Mouse (Mus musculus) cerebellum, adult 8-10 months (tissue): Measurements from ENCODE around the gene Otop3.

Experiments
- DNase-seq: peaks from one replicate; pipeline ENCODE4 v3.0.0; 2022

Gene Otop3

DNA sequence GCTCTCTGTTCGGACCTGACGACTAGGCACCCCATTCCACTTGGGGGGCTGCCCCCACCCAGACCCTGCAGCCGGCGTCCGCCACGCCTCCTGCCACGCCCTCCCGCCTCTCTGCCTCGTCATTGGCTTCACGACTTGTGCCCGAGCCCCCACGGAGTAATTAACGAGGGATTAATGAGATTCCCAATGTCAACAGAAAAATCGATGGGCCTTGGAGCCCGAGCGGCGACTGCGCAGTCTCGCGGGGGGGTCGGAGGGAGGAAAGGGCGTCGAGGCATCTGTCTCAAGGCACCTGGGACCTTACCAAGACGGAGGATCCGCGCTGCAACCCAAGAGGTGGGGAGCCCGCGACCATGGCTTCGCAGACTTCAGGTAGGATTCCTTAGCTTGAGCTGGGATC lies at the start of gene Otop3:
TSS of gene Otop3 (plus strand) at position 201 of the 400 bp plus-strand sequence.
- no peak for DNase-seq

DNA sequence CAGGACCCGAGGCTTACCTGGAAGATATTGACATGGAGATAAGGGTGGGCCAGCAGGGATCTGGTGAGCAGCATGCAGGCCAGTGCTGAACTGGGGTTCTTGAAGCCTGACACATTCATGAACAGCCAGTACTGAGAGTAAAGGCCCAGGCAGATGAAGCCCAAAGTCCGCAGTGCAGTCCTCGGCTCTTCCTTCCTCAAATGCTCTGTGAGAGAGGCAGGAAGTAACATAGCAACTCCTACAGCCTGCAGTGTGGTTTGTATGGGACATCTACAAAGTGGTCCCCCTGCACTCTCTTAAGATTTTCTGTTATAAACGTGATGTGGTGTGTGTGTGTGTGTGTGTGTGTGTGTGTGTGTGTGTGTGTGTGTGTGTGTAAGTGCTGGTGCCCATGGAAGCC lies 49.2 kb upstream of the Otop3 start:
- no peak for DNase-seq

DNA sequence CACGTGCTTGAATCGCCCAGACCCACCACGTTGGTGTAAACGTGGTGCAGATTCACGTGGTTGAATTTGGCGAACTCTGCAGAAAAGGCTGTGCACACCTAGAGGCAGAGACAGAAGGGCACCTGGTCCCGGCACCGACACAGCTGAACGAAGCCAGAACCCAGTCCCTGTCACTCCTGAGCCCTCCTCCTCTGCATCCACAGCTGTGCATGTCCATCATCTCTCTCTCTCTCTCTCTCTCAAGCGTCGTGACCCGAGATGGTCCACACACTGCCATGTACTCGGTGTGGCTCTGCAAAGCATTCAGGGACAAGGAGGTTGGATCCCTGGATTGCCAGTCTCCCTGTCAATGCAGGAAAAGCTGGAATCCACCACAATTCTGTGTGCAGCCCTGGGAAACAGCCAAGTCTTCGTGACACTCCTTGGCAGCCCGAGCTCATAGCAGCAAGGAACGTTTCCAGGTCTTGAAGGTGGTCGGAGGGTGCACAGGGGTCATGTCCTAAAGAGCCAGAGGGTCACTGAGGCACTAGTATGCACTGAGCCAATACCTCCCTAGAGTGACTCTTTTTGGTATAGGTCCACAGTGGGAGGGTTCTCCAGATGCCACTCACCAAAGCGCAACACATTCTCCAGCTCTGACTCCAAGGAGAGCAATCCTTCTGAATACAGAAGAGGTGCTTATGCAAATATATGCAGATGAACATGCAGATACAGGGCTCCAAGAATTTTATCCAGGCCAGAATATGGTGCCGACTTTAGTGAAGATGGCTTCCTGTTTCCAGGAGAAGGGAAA lies 48.1 kb upstream of the Otop3 start:
- DNase-seq = peak; percentile 16

DNA sequence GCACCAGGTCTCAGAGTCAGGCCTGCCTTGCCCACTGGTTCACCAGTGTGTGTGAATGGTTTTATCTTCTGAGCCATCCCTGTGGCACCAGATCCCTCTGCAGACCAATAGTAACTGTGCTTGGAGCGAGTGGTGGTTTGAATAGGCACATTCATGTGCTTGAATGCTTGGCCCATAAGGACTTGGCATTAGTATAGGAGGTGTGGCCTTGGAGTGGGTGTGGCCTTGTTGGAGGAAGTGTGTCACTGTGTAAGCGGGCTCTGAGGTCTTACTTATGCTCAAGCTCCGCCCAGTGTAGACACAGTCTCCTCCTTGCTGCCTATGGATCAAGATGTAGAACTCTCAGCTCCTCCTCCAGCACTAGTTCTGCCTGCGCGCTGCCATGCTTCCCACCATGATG lies 47.1 kb upstream of the Otop3 start:
- peak; percentile 25 for DNase-seq

DNA sequence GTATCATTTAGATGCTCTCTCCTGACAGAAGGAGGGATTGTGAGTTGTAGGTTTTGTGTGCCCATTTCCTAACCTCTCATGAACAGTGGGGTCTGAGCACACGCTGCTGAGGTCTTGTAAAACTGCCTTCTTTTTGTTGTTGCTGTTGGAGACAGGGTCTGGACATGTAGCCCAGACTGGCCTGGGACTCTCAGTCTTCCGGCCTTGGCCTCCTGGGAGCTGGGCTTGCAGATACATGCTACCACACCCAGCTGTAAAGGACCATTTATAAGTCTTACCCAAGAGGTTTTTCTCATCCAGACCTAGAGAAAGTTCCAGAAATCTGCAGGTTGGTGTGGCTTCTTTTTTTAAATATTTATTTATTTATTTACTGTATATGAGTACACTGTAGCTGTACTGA lies 46.2 kb upstream of the Otop3 start:
- no peak for DNase-seq

DNA sequence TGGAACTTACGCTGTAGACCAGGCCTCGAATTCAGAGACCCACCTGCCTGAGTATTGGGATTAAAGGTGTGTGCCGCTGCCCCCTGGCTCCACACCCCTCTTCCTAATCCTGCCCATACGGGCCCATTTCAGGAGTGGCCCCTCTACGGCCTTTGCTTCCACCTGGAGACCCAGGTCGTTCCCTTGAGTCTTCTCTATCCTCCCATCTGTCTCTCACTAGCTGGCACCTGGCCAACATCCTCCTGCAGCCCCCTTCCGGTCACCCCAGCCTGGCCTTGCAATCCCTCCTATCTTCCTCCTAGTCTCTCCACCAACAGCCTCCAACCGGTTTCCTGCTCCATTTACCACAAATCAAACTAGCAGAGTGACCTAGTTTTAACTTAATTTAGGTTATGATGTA lies 44.6 kb upstream of the Otop3 start:
- DNase-seq = peak; percentile 33

DNA sequence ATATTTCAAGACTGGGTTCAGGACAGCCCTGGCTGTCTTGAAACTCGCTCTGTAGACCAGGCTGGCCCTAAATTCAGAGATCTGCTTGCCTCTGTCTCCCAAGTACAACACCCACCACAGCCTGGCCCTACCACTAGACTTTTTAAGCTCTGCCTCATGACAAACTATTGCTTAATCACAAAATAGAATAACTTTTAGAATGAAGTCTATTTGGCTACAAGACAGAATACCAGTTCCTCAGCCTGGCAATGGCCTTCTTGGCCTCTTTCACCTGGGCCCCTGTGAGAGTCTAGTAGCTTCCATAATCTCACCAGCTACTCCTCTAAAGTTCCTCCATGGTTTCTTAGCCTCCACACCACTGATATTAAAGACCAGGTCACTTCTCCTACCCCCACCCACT lies 44.2 kb upstream of the Otop3 start:
- no peak for DNase-seq

DNA sequence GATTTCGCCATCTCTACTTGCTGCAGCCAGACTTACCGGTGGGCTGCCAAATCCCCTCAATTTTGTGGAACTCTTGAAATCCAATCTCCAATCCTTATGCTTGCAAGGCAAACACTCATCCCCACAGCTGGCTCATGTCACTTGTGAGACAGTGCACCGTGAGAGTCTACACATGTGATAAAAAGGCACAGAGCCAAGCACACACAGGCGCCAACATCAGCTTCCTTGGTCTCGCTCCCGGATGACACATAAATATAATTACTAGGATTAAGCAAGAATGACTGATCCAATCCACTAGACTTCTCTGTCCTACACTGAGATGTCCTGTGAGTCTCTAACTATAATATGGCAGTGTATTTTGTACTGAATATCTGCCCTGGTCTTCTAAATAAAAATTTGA lies 43.6 kb upstream of the Otop3 start:
- peak; percentile 11 for DNase-seq

DNA sequence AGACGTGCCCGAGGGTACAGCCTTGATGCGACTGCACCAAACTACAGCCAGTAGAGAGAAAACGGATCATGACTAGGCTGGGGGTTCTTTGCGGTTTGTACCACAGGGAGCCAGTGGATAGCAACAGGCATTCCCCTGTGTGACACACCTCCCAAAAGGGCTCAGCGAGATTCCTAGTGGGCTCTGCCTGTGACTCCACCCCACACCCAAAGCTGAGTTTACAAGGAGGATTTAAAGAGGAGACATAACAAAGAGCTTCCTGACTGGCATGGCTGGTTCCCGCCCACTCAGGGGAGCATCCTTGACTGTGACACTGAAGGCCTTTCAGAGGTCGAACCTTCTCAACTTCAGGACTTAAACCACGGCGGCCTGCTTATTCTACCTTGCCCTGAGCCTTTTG lies 43.0 kb upstream of the Otop3 start:
- peak; percentile 16 for DNase-seq

DNA sequence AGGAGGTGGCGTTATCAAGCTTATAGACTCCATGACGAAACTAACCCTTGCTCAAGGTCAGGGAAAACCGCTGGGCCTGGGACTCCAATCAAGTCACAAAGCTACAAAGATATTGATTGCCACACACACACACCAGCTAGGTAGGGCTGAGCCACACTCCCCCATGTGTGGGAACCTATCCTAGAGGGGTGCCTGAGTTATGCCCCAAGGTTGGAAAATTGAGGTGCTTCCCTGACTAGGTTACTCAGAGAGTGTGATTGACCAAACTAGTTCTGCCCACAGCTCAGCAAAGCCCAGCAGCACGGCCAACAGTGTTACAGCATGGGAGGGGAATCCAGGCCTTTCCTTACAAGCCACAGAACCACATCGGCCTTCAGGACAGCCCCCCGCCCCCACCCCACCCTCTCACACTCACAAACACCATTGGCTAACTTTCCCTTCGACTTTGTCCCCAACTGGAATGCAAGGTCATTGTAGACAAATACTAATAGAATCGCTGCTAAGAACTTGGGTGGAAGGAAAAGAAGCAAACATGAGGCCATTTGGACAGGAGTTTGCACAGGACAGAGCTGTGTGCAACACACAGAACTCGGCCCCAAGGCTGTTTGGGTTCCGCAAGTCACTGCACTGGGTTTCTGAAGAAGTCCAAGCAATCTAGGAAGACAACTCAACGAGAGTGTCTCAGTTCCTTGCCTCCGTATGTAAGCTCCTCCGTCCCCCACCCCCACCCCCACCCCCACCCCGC lies 41.7 kb upstream of the Otop3 start:
- peak; percentile 11 for DNase-seq

DNA sequence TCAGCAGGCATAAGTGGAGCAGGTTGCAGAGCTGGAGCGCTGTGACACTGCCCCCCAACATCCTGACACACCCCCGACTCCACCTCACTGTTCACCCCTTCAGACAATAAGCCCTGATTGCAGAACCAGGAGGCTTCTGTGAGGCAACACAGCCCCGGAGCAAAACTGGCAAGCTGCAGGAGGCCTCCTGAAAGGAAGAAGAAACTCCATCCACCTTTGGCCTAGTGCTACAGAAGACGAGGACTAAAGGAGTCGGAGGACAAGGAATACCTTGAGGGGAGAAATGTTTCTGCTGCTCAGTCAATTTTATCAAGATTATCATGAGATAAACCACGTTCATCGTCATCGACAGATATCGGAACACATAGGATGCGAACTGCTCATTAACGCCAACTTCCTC lies 38.6 kb upstream of the Otop3 start:
- DNase-seq = peak; percentile 20

DNA sequence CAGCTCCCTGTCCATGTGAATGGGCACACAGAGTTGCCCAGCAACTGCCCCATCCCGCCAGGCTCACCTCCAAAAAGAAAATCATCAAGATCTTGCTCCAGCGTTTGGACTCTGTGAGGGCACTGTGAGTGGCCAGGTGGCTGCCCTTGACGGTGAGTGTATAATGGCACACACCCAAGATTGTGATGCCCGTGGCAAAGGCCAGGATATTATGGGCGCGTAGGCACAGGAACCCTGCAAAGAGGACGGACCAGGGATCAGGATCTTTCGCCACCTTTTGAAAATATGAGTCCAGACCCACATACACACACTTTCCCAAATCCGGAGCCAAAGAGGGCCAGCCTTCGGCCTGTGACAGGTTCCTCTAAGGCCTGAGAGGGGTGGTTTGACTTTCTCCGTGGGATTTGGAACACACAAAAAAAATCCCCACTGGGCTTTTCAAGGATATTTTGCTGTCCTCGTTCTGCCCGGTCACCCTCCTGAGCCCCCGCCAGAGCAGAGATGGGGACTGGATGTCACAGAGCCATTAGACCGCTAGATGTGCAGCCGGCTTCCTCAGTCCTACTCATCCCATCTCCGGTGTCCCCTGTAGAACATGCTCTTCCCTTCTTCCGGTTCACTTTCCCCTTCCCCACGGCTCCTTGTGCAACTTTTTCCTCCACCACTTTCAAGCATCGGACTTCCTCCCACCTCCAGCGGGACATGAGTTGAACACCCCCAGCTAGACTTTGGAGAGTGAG lies 37.9 kb upstream of the Otop3 start:
- DNase-seq = peak; percentile 71

DNA sequence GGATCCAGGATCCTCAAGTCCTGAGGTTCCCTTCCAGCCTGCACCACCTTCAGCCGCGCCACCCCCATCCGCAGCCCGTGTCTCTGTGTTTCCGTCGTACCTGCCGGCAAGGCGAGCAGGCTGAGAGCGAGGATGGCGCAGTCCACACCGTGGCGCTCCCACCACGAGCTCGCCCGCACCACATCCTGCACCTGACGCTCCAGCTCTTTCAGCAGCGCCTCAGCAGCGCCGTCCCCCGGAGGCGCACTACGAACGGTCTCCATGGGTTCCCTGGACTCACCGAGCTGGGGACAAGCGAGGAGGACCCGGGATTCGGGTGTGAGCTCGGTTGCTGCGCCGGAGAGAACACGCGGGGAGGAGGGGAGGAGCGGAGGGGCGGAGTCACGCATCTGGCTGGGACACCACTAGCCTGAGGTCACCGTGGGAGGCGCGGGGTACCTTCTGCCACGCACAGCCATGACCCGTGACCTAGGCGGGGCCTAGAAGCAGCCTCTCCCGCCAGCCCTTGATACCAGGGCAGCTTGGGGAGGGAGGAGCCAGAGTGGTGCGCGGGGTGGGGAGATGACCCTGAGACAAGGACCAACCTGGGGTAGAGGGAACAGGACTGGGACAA lies 37.2 kb upstream of the Otop3 start, which contains the start of gene Fads6:
TSS of gene Fads6 (minus strand) at position 450 of the 613 bp plus-strand sequence.
- peak; percentile 85 for DNase-seq

DNA sequence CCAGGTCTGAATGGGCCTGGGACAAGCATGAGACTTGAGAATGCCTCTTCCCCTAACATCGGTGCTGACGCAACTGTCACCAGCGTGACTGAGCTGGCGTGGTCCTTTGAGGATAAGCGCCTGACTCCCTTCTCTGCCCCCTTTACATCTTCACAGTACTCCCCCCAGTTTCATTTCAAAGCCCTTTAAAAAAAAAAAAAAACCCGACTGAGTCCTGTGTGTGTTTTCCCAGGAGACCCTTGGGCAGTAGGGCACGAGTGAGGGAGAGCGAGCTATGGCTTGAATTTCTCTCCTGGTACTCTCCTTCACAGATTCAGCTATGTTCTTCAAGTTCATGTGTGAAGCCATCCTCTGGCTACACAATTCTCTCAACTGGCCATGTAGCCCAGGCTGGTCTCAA lies 36.4 kb upstream of the Otop3 start:
- no peak for DNase-seq

DNA sequence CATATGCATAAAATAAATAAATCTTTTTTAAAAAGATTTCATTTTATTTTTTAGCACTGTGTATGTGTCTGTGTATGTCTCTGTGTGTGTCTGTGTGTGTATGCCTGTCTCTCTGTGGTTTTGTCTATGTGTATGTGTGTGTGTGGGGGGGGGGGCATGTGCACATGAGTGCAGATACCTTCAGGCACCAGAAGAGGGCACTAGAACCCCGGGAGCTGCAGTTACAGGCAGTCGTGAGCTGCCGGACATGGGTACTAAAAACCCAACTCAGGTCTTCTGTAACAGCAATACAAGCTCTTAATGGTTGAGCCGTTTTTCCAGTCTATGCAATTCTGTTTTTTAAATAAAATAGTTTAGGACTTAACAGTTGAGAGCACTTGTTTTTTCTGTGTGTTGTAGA lies 33.8 kb upstream of the Otop3 start:
- no peak for DNase-seq

DNA sequence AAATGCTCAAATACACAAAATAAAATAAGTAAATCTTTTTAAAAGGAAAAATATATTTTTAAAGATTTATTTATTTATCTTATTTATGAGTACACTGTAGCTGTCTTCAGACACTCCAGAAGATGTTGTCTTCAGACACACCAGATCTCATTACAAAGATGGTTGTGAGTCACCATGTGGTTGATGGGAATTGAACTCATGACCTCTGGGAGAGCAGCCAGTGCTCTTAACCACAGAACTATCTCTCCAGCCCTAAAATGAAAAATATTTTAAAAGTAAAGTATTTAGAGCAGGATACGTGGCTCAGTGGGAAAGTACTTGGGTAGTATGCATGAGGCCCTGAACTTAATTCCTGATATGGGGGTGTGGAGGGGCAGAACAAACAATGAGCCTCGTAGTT lies 33.2 kb upstream of the Otop3 start:
- DNase-seq = no peak

DNA sequence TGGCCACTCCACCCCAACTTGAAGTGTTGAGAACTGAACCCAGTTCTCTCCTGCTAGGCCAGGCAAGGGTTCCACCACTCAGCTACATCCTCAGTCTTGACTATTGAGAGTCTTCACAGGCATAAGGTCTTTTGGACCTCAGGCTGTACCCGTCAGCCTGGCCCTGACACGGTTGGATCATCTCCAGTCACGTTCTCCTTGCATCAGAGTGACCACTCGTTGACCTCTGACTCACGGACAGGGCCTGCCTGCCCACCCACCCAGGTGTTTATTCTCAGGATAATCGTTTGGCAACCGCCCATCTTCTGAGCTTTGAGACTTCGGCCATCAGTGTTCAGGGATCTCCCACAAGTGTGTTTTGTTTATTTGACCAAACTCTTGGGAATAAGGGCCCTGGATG lies 31.4 kb upstream of the Otop3 start:
- DNase-seq = no peak

DNA sequence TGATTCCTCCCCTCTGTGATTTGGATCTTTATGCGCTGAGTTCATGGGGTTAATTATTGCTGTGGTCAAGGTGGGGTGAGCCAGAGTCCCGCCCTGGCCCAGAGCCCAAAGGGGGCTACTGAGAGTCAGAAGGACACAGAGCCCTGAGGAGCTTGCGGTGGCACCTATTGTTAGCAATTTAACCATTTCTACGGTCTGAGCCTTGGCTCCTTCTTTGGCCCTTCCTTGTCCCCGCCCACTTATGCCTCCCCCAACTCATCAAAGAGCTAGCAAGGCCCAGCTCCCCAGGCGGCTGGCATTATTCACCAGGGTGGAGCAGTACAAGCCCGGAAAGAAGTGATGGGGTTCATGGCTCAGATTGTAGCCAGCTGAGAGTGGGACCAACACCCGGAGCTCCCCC lies 27.7 kb upstream of the Otop3 start, which contains the start of gene Otop2:
TSS of gene Otop2 (plus strand) at position 301 of the 400 bp plus-strand sequence.
- DNase-seq = no peak

DNA sequence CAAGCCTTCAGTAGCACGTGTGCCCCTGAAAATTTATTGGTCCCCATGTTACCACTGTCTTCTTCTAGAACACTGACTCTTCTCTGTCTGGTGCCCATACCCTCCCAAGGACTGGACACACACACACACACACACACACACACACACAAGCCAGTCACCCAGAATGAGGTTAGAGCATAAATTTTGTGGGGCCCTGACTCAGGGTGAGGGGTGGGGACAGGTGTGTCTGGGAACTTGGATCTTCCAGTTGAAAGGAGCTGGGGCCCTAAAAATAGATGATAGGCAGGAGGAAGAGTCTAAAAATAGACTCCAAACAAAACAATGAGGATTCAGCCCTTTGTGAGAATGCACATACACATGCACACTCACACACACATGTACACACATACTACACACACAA lies 25.8 kb upstream of the Otop3 start:
- DNase-seq = no peak

DNA sequence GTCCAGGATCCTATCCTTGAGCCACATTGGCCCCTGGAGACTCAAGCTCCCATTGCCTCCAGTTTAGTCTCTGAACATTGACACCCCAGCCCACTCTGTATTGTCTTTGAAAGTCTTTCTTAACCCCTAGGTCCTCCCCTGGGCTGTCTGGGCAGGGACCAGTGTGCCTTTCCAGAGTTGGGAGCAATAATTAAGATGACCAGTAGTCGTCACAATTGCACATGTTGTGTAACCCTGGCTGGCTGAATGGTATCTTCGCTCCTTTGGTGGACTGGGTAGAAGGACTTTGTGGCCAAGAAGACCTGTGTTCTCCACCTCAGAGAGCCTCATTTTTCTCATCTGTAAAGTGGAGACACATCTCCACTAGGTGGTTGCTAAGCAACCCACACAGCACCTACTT lies 20.3 kb upstream of the Otop3 start:
- DNase-seq = no peak

DNA sequence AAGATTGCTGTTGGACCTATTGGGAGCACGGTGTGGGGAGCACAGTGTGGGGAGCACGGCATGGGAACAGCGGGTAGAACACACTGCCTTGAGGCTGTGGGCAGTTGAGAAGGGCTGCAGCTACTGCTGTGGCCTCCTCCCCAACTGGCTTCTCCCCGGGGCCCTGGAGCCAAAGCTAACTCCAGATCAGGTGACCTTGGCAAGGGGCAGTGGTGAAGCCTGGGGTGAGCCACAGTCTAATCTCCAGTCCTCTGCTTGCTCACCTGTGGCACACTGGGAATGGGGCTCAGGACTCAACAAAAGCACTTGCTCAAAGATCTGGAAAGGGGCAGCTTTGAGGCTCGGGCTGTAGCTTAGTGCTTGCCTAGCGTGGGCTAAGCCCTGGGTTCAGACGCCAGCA lies 17.3 kb upstream of the Otop3 start:
- DNase-seq = no peak

DNA sequence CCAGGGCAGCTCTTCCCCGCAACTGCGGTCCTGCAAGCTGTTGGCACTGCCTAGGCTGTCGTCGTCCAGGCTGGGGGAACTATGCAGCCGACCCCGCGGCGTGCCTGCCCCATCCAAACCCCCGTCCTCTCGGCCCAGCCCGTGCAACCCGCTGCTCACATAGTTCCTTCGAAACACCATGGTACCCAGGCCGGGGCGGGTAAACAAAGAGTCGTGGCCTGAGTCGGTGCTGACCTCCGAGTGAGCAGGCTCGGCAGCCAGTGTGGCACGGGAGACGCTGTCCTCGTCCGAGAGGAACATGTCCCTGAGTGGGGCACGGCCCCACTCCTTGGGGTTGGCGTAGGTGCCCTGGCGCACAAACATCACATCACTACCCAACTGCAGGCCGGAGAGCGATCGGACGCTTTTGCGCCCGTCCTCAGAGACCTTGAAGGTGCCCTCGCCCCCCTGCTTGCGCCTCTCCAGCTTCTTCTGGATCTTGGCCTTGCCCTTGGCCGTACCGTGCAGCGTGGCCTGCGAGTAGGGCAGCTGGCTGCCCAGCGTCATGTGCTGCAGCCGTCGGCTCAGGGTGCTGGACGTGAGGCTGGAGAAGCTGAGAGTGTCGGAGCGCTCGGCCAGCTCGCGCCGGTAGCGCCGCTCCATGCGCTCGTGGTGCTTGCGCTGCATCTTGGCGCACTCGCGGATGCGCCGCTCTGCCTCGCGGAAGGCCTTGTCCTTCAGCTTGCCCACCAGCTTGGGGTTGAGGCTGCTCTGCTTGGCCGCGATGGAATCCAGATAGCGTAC lies 16.1 kb upstream of the Otop3 start:
- no peak for DNase-seq
